Mouse (Mus musculus): Measurements from ENCODE around the gene Ltk. TPM values are rescaled to one million over a fixed set of nuclear protein-coding genes. Genes with fewer than 3 reads are reported as not detected.
A peak's percentile ranks its signal among the peaks of the same experiment; 100 is the strongest.

Gene Ltk
- polyA plus RNA-seq, 1 experiment from 2014 or later = 2.1 TPM

- H3K36me3 ChIP-seq = no peaks in the 10 kb centered on the region
- H3K4me3 ChIP-seq = peak overlapping the region; percentile 56
- H3K9me3 ChIP-seq = no peaks in the 10 kb centered on the region
- H3K27ac ChIP-seq (replicated peaks) = no peak overlapping the region
- ATAC-seq (ENCODE audit: low FRiP score, low read depth) = peak; percentile 59; the same call in 1 of the 2 replicates
- H3K4me2 ChIP-seq = peak overlapping the region; percentile 98
- H3K9ac ChIP-seq = peak overlapping the region; percentile 50
- peaks cover 54% of the 10 kb centered on the region for H3K27me3 ChIP-seq
- peaks cover 14% of the 10 kb centered on the region for H3K4me1 ChIP-seq (replicated peaks)
- 2% methylated on average over 31 of the region's 31 CpGs for WGBS
Observed at GRCm38 (mm10) chr2:119757601-119758100, 2.6 kb downstream of the Ltk start.

- Histone ChIP-seq H3K9me3 (no peaks in the 10 kb centered on the region), H3K9ac (no peak overlapping the region), H3K27ac (replicated peaks) (no peak overlapping the region), H3K36me3 (no peaks in the 10 kb centered on the region), H3K4me2 (no peak overlapping the region), H3K4me1 (replicated peaks) (peaks cover 8% of the 10 kb centered on the region), H3K27me3 (peaks cover 33% of the 10 kb centered on the region), H3K4me3 (no peak overlapping the region)
- 74% methylated on average over 13 of the region's 13 CpGs for WGBS
- ATAC-seq (ENCODE audit: low FRiP score, low read depth) = no peak
Observed at GRCm38 (mm10) chr2:119749260-119749659, 11.0 kb downstream of the Ltk start.

- Histone ChIP-seq H3K9me3 (no peaks in the 10 kb centered on the region), H3K9ac (no peak overlapping the region), H3K4me2 (no peak overlapping the region), H3K4me3 (no peak overlapping the region), H3K27ac (replicated peaks) (no peak overlapping the region), H3K27me3 (peaks cover 47% of the 10 kb centered on the region), H3K36me3 (no peaks in the 10 kb centered on the region), H3K4me1 (replicated peaks) (peaks cover 26% of the 10 kb centered on the region)
- WGBS = 81% methylated on average over 7 of the region's 7 CpGs
- ATAC-seq (ENCODE audit: low FRiP score, low read depth) = no peak
Observed at GRCm38 (mm10) chr2:119747554-119747953, 12.7 kb downstream of the Ltk start.

GRCm38 (mm10) chr2:119745281-119745680 is 14.9 kb downstream of the Ltk start:
- no peak overlapping the region for H3K4me3 ChIP-seq
- H3K27ac ChIP-seq (replicated peaks) = no peak overlapping the region
- no peaks in the 10 kb centered on the region for H3K36me3 ChIP-seq
- WGBS = 5% methylated on average over 1 of the region's 1 CpGs
- H3K9me3 ChIP-seq = no peaks in the 10 kb centered on the region
- peaks cover 38% of the 10 kb centered on the region for H3K4me1 ChIP-seq (replicated peaks)
- H3K9ac ChIP-seq = no peak overlapping the region
- no peak for ATAC-seq (ENCODE audit: low FRiP score, low read depth)
- peaks cover 58% of the 10 kb centered on the region for H3K27me3 ChIP-seq
- no peak overlapping the region for H3K4me2 ChIP-seq

- H3K27ac ChIP-seq (replicated peaks) = no peak overlapping the region
- H3K36me3 ChIP-seq = no peaks in the 10 kb centered on the region
- H3K27me3 ChIP-seq = peaks cover 63% of the 10 kb centered on the region
- peaks cover 38% of the 10 kb centered on the region for H3K4me1 ChIP-seq (replicated peaks)
- ATAC-seq (ENCODE audit: low FRiP score, low read depth) = peak; percentile 27; the same call in 1 of the 2 replicates
- H3K4me2 ChIP-seq = peak overlapping the region; percentile 29
- no peaks in the 10 kb centered on the region for H3K9me3 ChIP-seq
- 6% methylated on average over 45 of the region's 46 CpGs for WGBS
- H3K4me3 ChIP-seq = peak overlapping the region; percentile 9; the same call in 1 of the 2 replicates
- H3K9ac ChIP-seq = no peak overlapping the region
Observed at GRCm38 (mm10) chr2:119744163-119745111, 15.8 kb downstream of the Ltk start.

GRCm38 (mm10) chr2:119743808-119744162 is 16.4 kb downstream of the Ltk start:
- H3K27ac ChIP-seq (replicated peaks) = no peak overlapping the region
- 5% methylated on average over 22 of the region's 22 CpGs for WGBS
- peaks cover 63% of the 10 kb centered on the region for H3K27me3 ChIP-seq
- peak overlapping the region; percentile 29 for H3K4me2 ChIP-seq
- no peaks in the 10 kb centered on the region for H3K36me3 ChIP-seq
- H3K4me1 ChIP-seq (replicated peaks) = peaks cover 38% of the 10 kb centered on the region
- ATAC-seq (ENCODE audit: low FRiP score, low read depth) = no peak
- H3K4me3 ChIP-seq = peak overlapping the region; percentile 9; the same call in 1 of the 2 replicates
- no peaks in the 10 kb centered on the region for H3K9me3 ChIP-seq
- H3K9ac ChIP-seq = no peak overlapping the region

- Histone ChIP-seq H3K4me2 (peak overlapping the region; percentile 86), H3K27me3 (peaks cover 63% of the 10 kb centered on the region), H3K4me1 (replicated peaks) (peaks cover 38% of the 10 kb centered on the region), H3K9me3 (no peaks in the 10 kb centered on the region), H3K36me3 (no peaks in the 10 kb centered on the region), H3K9ac (no peak overlapping the region), H3K27ac (replicated peaks) (no peak overlapping the region), H3K4me3 (peak overlapping the region; percentile 46)
- 8% methylated on average over 27 of the region's 31 CpGs for WGBS
- ATAC-seq (ENCODE audit: low FRiP score, low read depth) = peak; percentile 27; the same call in 1 of the 2 replicates
Observed at GRCm38 (mm10) chr2:119743176-119743807, 16.9 kb downstream of the Ltk start.

- H3K4me1 ChIP-seq (replicated peaks) = peaks cover 38% of the 10 kb centered on the region
- H3K36me3 ChIP-seq = no peaks in the 10 kb centered on the region
- H3K27me3 ChIP-seq = peaks cover 60% of the 10 kb centered on the region
- no peak overlapping the region for H3K27ac ChIP-seq (replicated peaks)
- peak; percentile 29; the same call in 1 of the 2 replicates for ATAC-seq (ENCODE audit: low FRiP score, low read depth)
- peak overlapping the region; percentile 86 for H3K4me2 ChIP-seq
- H3K9me3 ChIP-seq = no peaks in the 10 kb centered on the region
- peak overlapping the region; percentile 24 for H3K9ac ChIP-seq
- H3K4me3 ChIP-seq = peak overlapping the region; percentile 46
- under 1% methylated on average over 66 of the region's 70 CpGs for WGBS
Observed at GRCm38 (mm10) chr2:119742461-119743175, 17.6 kb downstream of the Ltk start.

- peaks cover 38% of the 10 kb centered on the region for H3K4me1 ChIP-seq (replicated peaks)
Observed at GRCm38 (mm10) chr2:119741581-119742411, 18.4 kb downstream of the Ltk start, which contains the start of gene Itpka. Gene Itpka (plus strand): TSS chr2:119742337.

GRCm38 (mm10) chr2:119740567-119740966 is 19.7 kb downstream of the Ltk start:
- Histone ChIP-seq H3K36me3 (no peaks in the 10 kb centered on the region), H3K4me3 (no peak overlapping the region), H3K27ac (replicated peaks) (no peak overlapping the region), H3K9ac (no peak overlapping the region), H3K9me3 (no peaks in the 10 kb centered on the region), H3K4me1 (replicated peaks) (peaks cover 38% of the 10 kb centered on the region), H3K27me3 (peaks cover 51% of the 10 kb centered on the region), H3K4me2 (no peak overlapping the region)
- WGBS = 18% methylated on average over 2 of the region's 2 CpGs
- no peak for ATAC-seq (ENCODE audit: low FRiP score, low read depth)

More at GRCm38 (mm10) chr2:119741581-119742411, 18.4 kb downstream of the Ltk start, which contains the start of gene Itpka:
- H3K9ac ChIP-seq = peak within 1 kb of the TSS; percentile 24
- peak within 1 kb of the TSS; percentile 46 for H3K4me3 ChIP-seq
- H3K27ac ChIP-seq (replicated peaks) = no peak within 1 kb of the TSS
- 1% methylated on average over 29 of the region's 53 CpGs for WGBS
- H3K36me3 ChIP-seq = no peaks in the 10 kb centered on the region
- H3K27me3 ChIP-seq = peaks cover 63% of the 10 kb centered on the region
- H3K9me3 ChIP-seq = no peaks in the 10 kb centered on the region
- peak; percentile 31; the same call in 1 of the 2 replicates for ATAC-seq (ENCODE audit: low FRiP score, low read depth)
- peak within 1 kb of the TSS; percentile 86 for H3K4me2 ChIP-seq

- H3K9ac ChIP-seq = no peak overlapping the region
- no peak overlapping the region for H3K4me3 ChIP-seq
- peaks cover 8% of the 10 kb centered on the region for H3K4me1 ChIP-seq (replicated peaks)
- H3K27me3 ChIP-seq = peaks cover 20% of the 10 kb centered on the region
- H3K4me2 ChIP-seq = no peak overlapping the region
- WGBS = 23% methylated on average over 12 of the region's 12 CpGs
- no peaks in the 10 kb centered on the region for H3K9me3 ChIP-seq
- peak; percentile 35; the same call in 1 of the 2 replicates for ATAC-seq (ENCODE audit: low FRiP score, low read depth)
- H3K27ac ChIP-seq (replicated peaks) = no peak overlapping the region
- H3K36me3 ChIP-seq = peaks cover 26% of the 10 kb centered on the region
Observed at GRCm38 (mm10) chr2:119737124-119737523, 23.1 kb downstream of the Ltk start.
